In the genomic region with DNA sequence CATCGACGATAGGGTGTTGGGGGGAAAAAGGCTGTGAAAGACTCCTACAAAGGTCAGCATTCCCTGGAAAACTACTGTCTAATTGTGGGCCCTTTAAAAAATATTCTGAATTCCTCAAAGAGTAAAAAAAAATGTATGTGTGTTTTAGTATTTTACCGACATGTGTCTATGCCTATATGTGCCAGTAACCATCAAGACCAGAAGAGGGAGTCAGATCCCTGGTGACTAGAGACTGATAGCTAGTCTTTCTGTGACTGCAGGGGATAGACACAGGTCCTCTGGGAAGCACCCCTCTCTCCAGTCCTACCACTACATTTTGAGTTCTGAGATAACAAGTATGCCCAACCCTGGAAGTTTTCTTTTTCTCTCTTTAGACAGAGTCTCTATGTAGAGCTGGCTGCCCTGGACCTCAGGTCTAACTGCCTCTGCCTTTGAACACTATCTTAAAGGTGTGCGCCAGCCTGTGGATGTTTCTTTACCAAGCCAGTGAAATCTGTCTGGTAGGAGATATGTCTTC, we compare ENCODE assay signal across 9 mouse cellular contexts. TPM values are rescaled to one million over a fixed set of nuclear protein-coding genes. Genes with fewer than 3 reads are reported as not detected.
DNase-seq lines count a peak whose midpoint lies in the region; ATAC-seq and TF ChIP-seq lines count a peak whose summit lies in the region.
"Had no signal": no experiment of that assay in that cellular context is flagged by ENCODE, and none has a peak within 500 bp of the region (broad histone marks: within the 10 kb centered on the region; RNA-seq: fewer than 3 reads in every experiment).

No protein-coding gene starts in this region.

- peak; percentile 69 for TF ChIP-seq CTCF in layer of hippocampus, adult 2 months (conservative IDR thresholded peaks at IDR 0.05)
- TF ChIP-seq CTCF in Patski (IDR thresholded peaks at IDR 0.05): peak; percentile 59

- H3K27ac ChIP-seq in layer of hippocampus, adult 2 months: peak overlapping the region; percentile 79

- no peak for DNase-seq in layer of hippocampus, adult 2 months (ENCODE audit: low spot score in 2 of 2)
- DNase-seq in layer of hippocampus, adult 8-10 months (ENCODE audit: low spot score in 2 of 2): no peak
- DNase-seq in Patski (ENCODE audit: low read depth, low spot score): no peak
- no peak for DNase-seq in thymus, postnatal 36 days
- DNase-seq in left cerebral cortex, postnatal 10 days (ENCODE audit: extremely low spot score in 1 of 2, low spot score in 2 of 2): no peak
- DNase-seq in adrenal gland, adult 8-10 months: no peak

- intact Hi-C loops in left cerebral cortex, postnatal 10 days (cut with DNase I): loop anchor here (2.0 to 10.0 kb wide), 2 partner anchors 76 to 222 kb away; a partner anchor contains a TSS

- in situ Hi-C loops in Patski (cut with MboI; ENCODE audit: low pct_unique_long_range_greater_than_20kb): loop anchor here (5.0 to 10.0 kb wide), 2 partner anchors 61 to 102 kb away; a partner anchor contains a TSS

- H3K27me3 ChIP-seq in Patski: no peaks in the 10 kb centered on the region

- H3K4me3 ChIP-seq in layer of hippocampus, adult 2 months: peak overlapping the region; percentile 83

- CTCF ChIA-PET in Patski (lab: Charles Lee): interaction anchor here (0.9 to 1.9 kb wide), 6 partner anchors 17 to 228 kb away, joined by 3 to 4 read pairs (median 3); a partner anchor contains a TSS

- ATAC-seq in Patski: no peak
- ATAC-seq in granulocyte monocyte progenitor cell, adult 5-6 weeks (replicated peaks; ENCODE audit: poor library complexity, severe bottlenecking): 0 out of 2 replicates have a peak, but pooled peaks have one; percentile 17
- peak; percentile 47 for ATAC-seq in megakaryocyte-erythroid progenitor cell, adult 5-6 weeks (replicated peaks; ENCODE audit: low FRiP score, low TSS enrichment, poor library complexity, severe bottlenecking)

- POLR2A ChIA-PET in Patski (lab: Charles Lee): no interaction called here

RNA-seq across cellular contexts. Expression of a gene that starts 1.1 kb away (rescaled TPM):
- total RNA-seq in layer of hippocampus, adult 2 months (2021): 10 to 100 TPM; 51.6 to 52.0 TPM
- total RNA-seq in layer of hippocampus, adult 8-10 months (2022): 10 to 100 TPM; 44.3 to 56.8 (median 50.6) TPM
- polyA plus RNA-seq in Patski (2021): 55.3 TPM
- total RNA-seq in granulocyte monocyte progenitor cell, adult 5-6 weeks (2014; fragmentation: Nextera tagmentation): 139 and 177 TPM in 2 replicates
- total RNA-seq in granulocyte monocyte progenitor cell, adult 5-6 weeks (2017): 220 and 244 TPM in 2 replicates
- 165 and 205 TPM in 2 replicates for total RNA-seq in megakaryocyte-erythroid progenitor cell, adult 5-6 weeks (2014; fragmentation: Nextera tagmentation)
- total RNA-seq in megakaryocyte-erythroid progenitor cell, adult 5-6 weeks (2017): 238 and 272 TPM in 2 replicates
- 10 to 100 TPM; 72.0 to 74.7 TPM for total RNA-seq in left cerebral cortex, postnatal 10 days (2021)
- total RNA-seq in adrenal gland, adult 8-10 months (2022): 100 to 1,000 TPM in 2 of 4 experiments, 10 to 100 TPM in 2; 77.3 to 151 (median 111) TPM

RNA-seq across cellular contexts. Expression of a gene that starts 2.8 kb away (rescaled TPM):
- total RNA-seq in layer of hippocampus, adult 2 months (2021): 100 to 1,000 TPM; 107 to 112 TPM
- 100 to 1,000 TPM in 3 of 4 experiments, 10 to 100 TPM in 1; 92.5 to 117 (median 109) TPM for total RNA-seq in layer of hippocampus, adult 8-10 months (2022)
- 25.5 TPM for polyA plus RNA-seq in Patski (2021)
- 57.3 and 62.2 TPM in 2 replicates for total RNA-seq in granulocyte monocyte progenitor cell, adult 5-6 weeks (2014; fragmentation: Nextera tagmentation)
- 51.3 and 51.8 TPM in 2 replicates for total RNA-seq in granulocyte monocyte progenitor cell, adult 5-6 weeks (2017)
- total RNA-seq in megakaryocyte-erythroid progenitor cell, adult 5-6 weeks (2014; fragmentation: Nextera tagmentation): 44.5 and 62.2 TPM in 2 replicates
- 41.3 and 53.0 TPM in 2 replicates for total RNA-seq in megakaryocyte-erythroid progenitor cell, adult 5-6 weeks (2017)
- total RNA-seq in left cerebral cortex, postnatal 10 days (2021): 10 to 100 TPM; 92.8 to 96.6 TPM
- total RNA-seq in adrenal gland, adult 8-10 months (2022): 10 to 100 TPM; 41.1 to 56.3 (median 49.1) TPM

RNA-seq across cellular contexts. Expression of a gene that starts 3.3 kb away (rescaled TPM):
- total RNA-seq in layer of hippocampus, adult 2 months (2021): under 1 TPM in 1 of 2 experiments, not detected in 1; 0.22 TPM
- 1 to 10 TPM in 3 of 4 experiments, under 1 TPM in 1; 0.96 to 3.1 (median 2.8) TPM for total RNA-seq in layer of hippocampus, adult 8-10 months (2022)
- 0.06 TPM for polyA plus RNA-seq in Patski (2021)
- 0.75 TPM in 1 of 2 replicates, not detected in the other for total RNA-seq in granulocyte monocyte progenitor cell, adult 5-6 weeks (2014; fragmentation: Nextera tagmentation)
- total RNA-seq in granulocyte monocyte progenitor cell, adult 5-6 weeks (2017): 0.36 TPM in 1 of 2 replicates, not detected in the other
- 0.74 and 2.5 TPM in 2 replicates for total RNA-seq in megakaryocyte-erythroid progenitor cell, adult 5-6 weeks (2014; fragmentation: Nextera tagmentation)
- total RNA-seq in megakaryocyte-erythroid progenitor cell, adult 5-6 weeks (2017): 1.6 TPM in 1 of 2 replicates, not detected in the other
- 1 to 10 TPM; 1.2 to 3.6 TPM for total RNA-seq in left cerebral cortex, postnatal 10 days (2021)
- total RNA-seq in adrenal gland, adult 8-10 months (2022): 1 to 10 TPM in 1 of 4 experiments, not detected in 3; 1.5 TPM
- total RNA-seq: hematopoietic stem cell, adult 5-6 weeks had no signal

RNA-seq across cellular contexts. Expression of a gene that starts 3.7 kb away (rescaled TPM):
- not detected for total RNA-seq in layer of hippocampus, adult 2 months (2021)
- total RNA-seq in layer of hippocampus, adult 8-10 months (2022): not detected
- 0.10 TPM for polyA plus RNA-seq in Patski (2021)
- total RNA-seq in granulocyte monocyte progenitor cell, adult 5-6 weeks (2014; fragmentation: Nextera tagmentation): not detected in 2 replicates
- total RNA-seq in granulocyte monocyte progenitor cell, adult 5-6 weeks (2017): not detected in 2 replicates
- not detected in 2 replicates for total RNA-seq in megakaryocyte-erythroid progenitor cell, adult 5-6 weeks (2014; fragmentation: Nextera tagmentation)
- 0.42 TPM in 1 of 2 replicates, not detected in the other for total RNA-seq in megakaryocyte-erythroid progenitor cell, adult 5-6 weeks (2017)
- total RNA-seq in left cerebral cortex, postnatal 10 days (2021): not detected
- total RNA-seq in adrenal gland, adult 8-10 months (2022): under 1 TPM in 1 of 4 experiments, not detected in 3; 0.06 TPM
- total RNA-seq: hematopoietic stem cell, adult 5-6 weeks had no signal

RNA-seq across cellular contexts. Expression of a gene that starts 23.6 kb away (rescaled TPM):
- total RNA-seq in layer of hippocampus, adult 2 months (2021): 10 to 100 TPM; 87.5 to 89.8 TPM
- 10 to 100 TPM; 82.2 to 88.5 (median 84.5) TPM for total RNA-seq in layer of hippocampus, adult 8-10 months (2022)
- polyA plus RNA-seq in Patski (2021): 46.9 TPM
- 17.3 and 26.8 TPM in 2 replicates for total RNA-seq in granulocyte monocyte progenitor cell, adult 5-6 weeks (2014; fragmentation: Nextera tagmentation)
- 7.7 and 10.6 TPM in 2 replicates for total RNA-seq in granulocyte monocyte progenitor cell, adult 5-6 weeks (2017)
- total RNA-seq in megakaryocyte-erythroid progenitor cell, adult 5-6 weeks (2014; fragmentation: Nextera tagmentation): 2.4 and 3.4 TPM in 2 replicates
- 8.5 TPM in 1 of 2 replicates, not detected in the other for total RNA-seq in megakaryocyte-erythroid progenitor cell, adult 5-6 weeks (2017)
- 10 to 100 TPM; 77.4 to 82.7 TPM for total RNA-seq in left cerebral cortex, postnatal 10 days (2021)
- total RNA-seq in adrenal gland, adult 8-10 months (2022): 10 to 100 TPM in 1 of 4 experiments, 1 to 10 TPM in 3; 5.1 to 10.7 (median 7.1) TPM
